In the genomic region with DNA sequence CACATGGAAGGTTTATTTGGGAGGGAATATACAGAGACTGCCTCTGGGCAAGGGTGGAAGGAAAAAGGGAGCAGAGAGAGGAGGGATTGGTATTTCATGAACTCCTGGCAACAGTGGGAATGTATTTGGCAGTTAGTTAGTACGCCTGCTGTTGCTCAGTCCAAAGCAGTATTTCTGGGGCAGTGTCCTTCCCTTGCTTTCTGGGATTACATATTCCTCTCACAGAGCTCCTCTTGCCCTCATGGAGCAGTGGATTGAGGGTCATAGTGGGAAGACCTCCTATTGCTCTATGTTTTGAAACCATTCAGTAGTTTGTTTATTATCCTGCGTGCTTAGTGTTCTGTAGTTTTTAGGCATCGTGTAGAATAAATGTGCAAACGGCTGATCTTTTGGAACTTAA, we compare ENCODE assay signal across 15 mouse cellular contexts.
"Had no signal": no experiment of that assay in that cellular context is flagged by ENCODE, and none has a peak within 500 bp of the region (broad histone marks: within the 10 kb centered on the region; RNA-seq: fewer than 3 reads in every experiment).

No protein-coding gene starts in this region.

- H3K4me3 ChIP-seq: megakaryocyte, embryonic 14.5 days; midbrain, embryonic 13.5 days; midbrain, embryonic 15.5 days; neural tube, embryonic 13.5 days; stomach, embryonic 15.5 days had no signal

- H3K27me3 ChIP-seq: megakaryocyte, embryonic 14.5 days; midbrain, embryonic 13.5 days; midbrain, embryonic 15.5 days; neural tube, embryonic 13.5 days; stomach, embryonic 15.5 days had no signal

- H3K9ac ChIP-seq: lung, embryonic 14.5 days; midbrain, embryonic 13.5 days; midbrain, embryonic 15.5 days; neural tube, embryonic 13.5 days; stomach, embryonic 15.5 days had no signal

- H3K4me1 ChIP-seq: midbrain, embryonic 15.5 days; neural tube, embryonic 13.5 days; stomach, embryonic 15.5 days had no signal

- H3K36me3 ChIP-seq: midbrain, embryonic 15.5 days had no signal

- DNase-seq: lung, adult 18-20 months; lung, embryonic 14.5 days; lung, postnatal 10 days; right cerebral cortex, postnatal 14 days; thymus, adult 2 months; thymus, postnatal 25 days; thymus, postnatal 4 days had no signal

- H3K4me2 ChIP-seq: lung, embryonic 14.5 days; midbrain, embryonic 11.5 days; midbrain, embryonic 13.5 days; midbrain, embryonic 15.5 days; neural tube, embryonic 13.5 days; stomach, embryonic 15.5 days had no signal

- H3K27ac ChIP-seq: macrophage; midbrain, embryonic 13.5 days; midbrain, embryonic 15.5 days; neural tube, embryonic 13.5 days; stomach, embryonic 15.5 days; stomach, postnatal 0 days had no signal

- H3K9me3 ChIP-seq: megakaryocyte, embryonic 14.5 days; midbrain, embryonic 13.5 days; midbrain, embryonic 15.5 days; neural tube, embryonic 13.5 days; stomach, embryonic 15.5 days had no signal

- ATAC-seq: midbrain, embryonic 13.5 days; midbrain, embryonic 15.5 days had no signal
